Comparison of ENCODE assay signal across 9 mouse cellular contexts in the genomic region with DNA sequence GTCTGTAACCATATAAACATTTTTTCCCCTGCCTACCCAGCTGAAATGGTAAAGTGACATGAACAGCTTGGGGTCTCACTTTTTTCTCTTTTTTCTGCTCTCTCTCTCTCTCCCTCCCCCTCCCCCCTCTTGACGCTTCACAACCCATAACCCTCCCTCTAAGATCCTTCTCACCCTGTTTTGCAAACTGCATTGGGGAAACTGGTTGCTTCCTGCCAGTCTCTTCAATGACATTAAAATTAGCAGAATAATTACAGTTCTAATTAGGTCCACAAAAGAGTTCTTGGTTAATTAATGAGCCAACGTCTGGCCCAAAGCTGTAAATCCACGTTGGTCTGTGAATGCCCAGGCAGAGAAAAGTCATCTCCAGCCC.
DNase-seq lines count a peak whose midpoint lies in the region; ATAC-seq and TF ChIP-seq lines count a peak whose summit lies in the region.
"Had no signal": no experiment of that assay in that cellular context is flagged by ENCODE, and none has a peak within 500 bp of the region (broad histone marks: within the 10 kb centered on the region; RNA-seq: fewer than 3 reads in every experiment).

No protein-coding gene starts in this region.

- no peak for TF ChIP-seq RAD21 in MEL (IDR thresholded peaks at IDR 0.05; ENCODE audit: low read depth, low read length)

- H3K27ac ChIP-seq in heart, embryonic 15.5 days, result peak overlapping the region; percentile 83
- peak overlapping the region; percentile 20; the same call in 1 of the 2 replicates for H3K27ac ChIP-seq in MEL (ENCODE audit: control insufficient read depth, low read depth, low read length)
- H3K27ac ChIP-seq in forebrain, postnatal 0 days (ENCODE audit: low read depth, low read length), result peak overlapping the region; percentile 45
- H3K27ac ChIP-seq in liver, embryonic 16.5 days (ENCODE audit: low read length), result no peak overlapping the region
- H3K27ac ChIP-seq: macrophage had no signal

- 8% methylated on average over 3 of the region's 3 CpGs for WGBS in heart, embryonic 15.5 days
- 4% methylated on average over 3 of the region's 3 CpGs for WGBS in forebrain, postnatal 0 days
- 0% methylated on average over 3 of the region's 3 CpGs for WGBS in liver, embryonic 16.5 days (ENCODE audit: insufficient replicate concordance)

- TF ChIP-seq CTCF in MEL (IDR thresholded peaks at IDR 0.05 in 2 of 3, conservative IDR thresholded peaks at IDR 0.05 in 1 of 3; ENCODE audit: control insufficient read depth in 1 of 3, insufficient read depth in 1 of 3, low read depth in 2 of 3, low read length in 3 of 3, poor library complexity in 1 of 3, severe bottlenecking in 1 of 3), result no peak
- no peak for TF ChIP-seq CTCF in forebrain, postnatal 0 days (IDR thresholded peaks at IDR 0.05; ENCODE audit: low read depth)

- peaks cover 25% of the 10 kb centered on the region for H3K4me1 ChIP-seq in heart, embryonic 15.5 days (replicated peaks)
- peaks cover 6 to 16% of the 10 kb centered on the region in 2 experiments for H3K4me1 ChIP-seq in MEL (ENCODE audit: control insufficient read depth in 1 of 2, insufficient read depth in 2 of 2, low read length in 2 of 2)
- peaks cover 14% of the 10 kb centered on the region; the same call in 1 of the 2 replicates for H3K4me1 ChIP-seq in forebrain, postnatal 0 days (ENCODE audit: insufficient read depth)
- H3K4me1 ChIP-seq in liver, embryonic 16.5 days (ENCODE audit: control insufficient read depth, low read depth, low read length), result peaks cover 3% of the 10 kb centered on the region; the same call in 1 of the 2 replicates

- intact Hi-C loops in heart, postnatal 36 days (cut with DNase I), result loop anchor here (5.0 kb wide), 1 partner anchor 58 kb away; no protein-coding TSS in a partner anchor

- TF ChIP-seq POLR2A in MEL (IDR thresholded peaks at IDR 0.05; ENCODE audit: control insufficient read depth in 1 of 2, insufficient read depth in 1 of 2, low read depth in 1 of 2, low read length in 2 of 2, poor library complexity in 1 of 2), result no peak

- H3K79me2 ChIP-seq in MEL (ENCODE audit: control insufficient read depth, insufficient read depth, low read length, poor library complexity), result no peaks in the 10 kb centered on the region; the same call in 1 of the 2 replicates

- peaks cover 5% of the 10 kb centered on the region; the same call in 1 of the 2 replicates for H3K36me3 ChIP-seq in heart, embryonic 15.5 days
- peaks cover 0 to 13% of the 10 kb centered on the region in 2 experiments; a peak in 2 of 4 replicates for H3K36me3 ChIP-seq in MEL (ENCODE audit: control insufficient read depth in 1 of 2, insufficient read depth in 2 of 2, low read length in 2 of 2)
- 0 out of 2 replicates have a peak, but pooled peaks cover 4% of the 10 kb centered on the region for H3K36me3 ChIP-seq in forebrain, postnatal 0 days (ENCODE audit: insufficient read depth)
- no peaks in the 10 kb centered on the region for H3K36me3 ChIP-seq in liver, embryonic 16.5 days (ENCODE audit: control insufficient read depth, insufficient read depth)

- H3K9ac ChIP-seq in heart, embryonic 15.5 days, result peak overlapping the region; percentile 72
- peak overlapping the region; percentile 64 for H3K9ac ChIP-seq in MEL (ENCODE audit: control insufficient read depth, low read depth, low read length, poor library complexity, severe bottlenecking)
- H3K9ac ChIP-seq in forebrain, postnatal 0 days, result 0 out of 2 replicates have a peak overlapping the region, but pooled peaks have one; percentile 43
- H3K9ac ChIP-seq in liver, embryonic 16.5 days (ENCODE audit: low read depth, low read length), result peak overlapping the region; percentile 18; the same call in 1 of the 2 replicates

- H3K9me3 ChIP-seq in heart, embryonic 15.5 days (replicated peaks), result no peaks in the 10 kb centered on the region
- H3K9me3 ChIP-seq in MEL (replicated peaks; ENCODE audit: insufficient read depth, low read length), result no peaks in the 10 kb centered on the region
- no peaks in the 10 kb centered on the region for H3K9me3 ChIP-seq in forebrain, postnatal 0 days (ENCODE audit: low read length)
- no peaks in the 10 kb centered on the region for H3K9me3 ChIP-seq in liver, embryonic 16.5 days (replicated peaks; ENCODE audit: control insufficient read depth, low read length)

- peak overlapping the region; percentile 76 for H3K4me2 ChIP-seq in heart, embryonic 15.5 days
- peak overlapping the region; percentile 50 for H3K4me2 ChIP-seq in forebrain, postnatal 0 days (ENCODE audit: low read depth)
- H3K4me2 ChIP-seq in liver, embryonic 16.5 days (ENCODE audit: low read depth, low read length), result peak overlapping the region; percentile 58

- peak overlapping the region; percentile 71 for H3K4me3 ChIP-seq in heart, embryonic 15.5 days
- peak overlapping the region; percentile 50 to 88 for H3K4me3 ChIP-seq in MEL (ENCODE audit: control insufficient read depth in 1 of 2, insufficient read depth in 1 of 2, low read depth in 2 of 2, low read length in 2 of 2)
- peak overlapping the region; percentile 24 for H3K4me3 ChIP-seq in forebrain, postnatal 0 days (ENCODE audit: low read depth, low read length)
- peak overlapping the region; percentile 64 for H3K4me3 ChIP-seq in liver, embryonic 16.5 days (ENCODE audit: low read depth, low read length)

- H3K27me3 ChIP-seq in heart, embryonic 15.5 days, result no peaks in the 10 kb centered on the region
- no peaks in the 10 kb centered on the region for H3K27me3 ChIP-seq in MEL (ENCODE audit: control insufficient read depth in 1 of 2, insufficient read depth in 2 of 2, low read length in 2 of 2)
- H3K27me3 ChIP-seq in forebrain, postnatal 0 days (ENCODE audit: insufficient read depth, low read length), result no peaks in the 10 kb centered on the region
- H3K27me3 ChIP-seq in liver, embryonic 16.5 days (ENCODE audit: control insufficient read depth, insufficient read depth, low read depth, low read length), result peaks cover 35% of the 10 kb centered on the region

- DNase-seq in heart, postnatal 36 days, result no peak
- DNase-seq in MEL (ENCODE audit: low read depth, low spot score), result no peak
- DNase-seq in forebrain, postnatal 0 days, result no peak
- no peak for DNase-seq in T-cell, adult 2 months (ENCODE audit: low spot score)
- no peak for DNase-seq in spleen, postnatal 4 days (ENCODE audit: low spot score in 2 of 2)

- no peak for TF ChIP-seq EP300 in MEL (IDR thresholded peaks at IDR 0.05; ENCODE audit: low read depth in 1 of 2, low read length in 2 of 2)

- no peak for ATAC-seq in heart, embryonic 15.5 days (replicated peaks; ENCODE audit: insufficient number of reproducible peaks, insufficient read depth, low FRiP score, low read depth)
- ATAC-seq in forebrain, postnatal 0 days, result peak; percentile 27; the same call in 1 of the 2 replicates
- no peak for ATAC-seq in liver, embryonic 16.5 days (ENCODE audit: low read depth)
- ATAC-seq in activated CD4-positive, CD25-positive, alpha-beta regulatory T cell, adult 4 months, result no peak

TF ChIP-seq in MEL, 35 proteins besides CTCF, POLR2A, EP300 and RAD21:
- TF ChIP-seq USF1 (IDR thresholded peaks at IDR 0.05; ENCODE audit: low read depth, low read length) (no peak), ZKSCAN1 (IDR thresholded peaks at IDR 0.05; ENCODE audit: low read depth, low read length) (no peak), SMC3 (IDR thresholded peaks at IDR 0.05; ENCODE audit: low read depth, low read length) (no peak), UBTF (IDR thresholded peaks at IDR 0.05; ENCODE audit: borderline replicate concordance, insufficient read depth, low read depth, low read length) (no peak), NRF1 (IDR thresholded peaks at IDR 0.05; ENCODE audit: insufficient read depth, low read depth, low read length, poor library complexity, severe bottlenecking) (no peak), CHD1 (IDR thresholded peaks at IDR 0.05; ENCODE audit: low read depth, low read length) (no peak), TBP (IDR thresholded peaks at IDR 0.05; ENCODE audit: low read depth, low read length) (no peak), JUND (IDR thresholded peaks at IDR 0.05; ENCODE audit: low read depth, low read length) (no peak), NELFE (IDR thresholded peaks at IDR 0.05; ENCODE audit: low read depth, low read length) (no peak), E2F4 (IDR thresholded peaks at IDR 0.05; ENCODE audit: borderline replicate concordance, low read depth, low read length) (no peak), ELF1 (IDR thresholded peaks at IDR 0.05; ENCODE audit: low read depth, low read length) (no peak)

Comparison
In these comparisons a context has a peak if more than half of its experiments do, and no peak if none do; other contexts are left out.
1. H3K9ac ChIP-seq: peak in every context shown above with its lines; median percentile 72 in heart, embryonic 15.5 days; 64 in MEL; 43 in forebrain, postnatal 0 days; 18 in liver, embryonic 16.5 days.